Mouse (Mus musculus): ENCODE measurements around the gene Slc16a14.

DNA sequence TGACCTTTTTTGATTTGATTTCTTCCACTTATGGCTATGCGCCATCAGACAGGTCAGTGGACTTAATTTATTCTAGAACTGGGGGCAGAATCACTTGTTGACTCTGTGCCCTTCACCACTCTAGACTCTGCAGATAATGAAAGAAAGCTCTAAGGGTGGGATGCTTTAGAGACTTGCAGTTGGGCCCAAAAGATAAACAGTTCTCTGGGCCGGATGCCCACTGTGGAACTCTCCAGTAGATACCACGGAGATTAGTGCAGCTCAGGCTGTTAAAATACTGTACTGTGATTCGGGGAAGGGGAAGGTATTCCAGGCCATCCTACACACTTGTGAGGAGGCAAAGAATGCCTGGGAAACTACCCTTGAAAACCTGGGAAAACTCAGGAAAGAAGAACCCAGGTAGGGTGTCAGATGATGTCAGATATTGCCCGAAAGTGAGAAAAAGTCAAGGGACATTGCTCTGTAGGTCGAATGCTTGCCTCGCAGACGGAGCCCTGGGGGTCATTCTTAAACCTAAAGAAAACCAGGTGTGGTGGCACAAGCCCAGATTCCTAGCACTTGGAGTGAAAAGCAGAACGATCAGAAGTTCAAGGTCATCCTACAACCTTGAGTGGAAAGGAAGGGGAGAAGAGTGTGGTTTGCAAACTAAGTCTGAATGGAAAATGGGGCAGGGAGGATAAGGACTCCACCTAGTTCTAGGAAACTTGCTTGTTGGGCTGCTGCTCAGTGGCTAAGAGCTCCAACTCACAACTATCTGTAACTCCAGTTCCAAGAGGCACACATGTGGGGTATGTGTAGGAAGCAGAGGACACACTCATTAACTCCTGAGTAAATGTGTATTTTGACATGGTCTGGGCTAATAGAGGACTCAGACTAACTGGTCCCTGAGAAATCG lies 74.3 kb downstream of the Slc16a14 start:
- TF ChIP-seq CTCF (IDR thresholded peaks at IDR 0.05; ENCODE audit: low read depth) (no peak), EP300 (IDR thresholded peaks at IDR 0.05; ENCODE audit: low read depth) (no peak)
